Mouse (Mus musculus) cerebellum, postnatal 36 days (tissue): ENCODE results near the gene Zfp871.

Source experiments
- DNase-seq, 2 experiments: peaks; one replicate each; pipeline ENCODE4 v3.0.0; 2021 to 2022; ENCODE audit warnings: mixed read lengths in 2 of 2

The Zfp871 gene

GRCm38 (mm10) chr17:32788094-32788559, at the start of gene Zfp871:
TSS of gene Zfp871 (minus strand) at chr17:32788287.
- peak; percentile 82 to 88 for DNase-seq

- DNase-seq, result no peak
Observed at GRCm38 (mm10) chr17:32830418-32830782, 42.3 kb upstream of the Zfp871 start.

GRCm38 (mm10) chr17:32829540-32830417, 41.7 kb upstream of the Zfp871 start, which contains the start of gene Zfp799:
TSS of gene Zfp799 (minus strand) at chr17:32830261.
- DNase-seq, result peak; percentile 71 to 79

- DNase-seq, result no peak
Observed at GRCm38 (mm10) chr17:32816074-32816784, 28.1 kb upstream of the Zfp871 start.

- DNase-seq, result no peak
Observed at GRCm38 (mm10) chr17:32814136-32814535, 26.0 kb upstream of the Zfp871 start.

GRCm38 (mm10) chr17:32810648-32811047, 22.6 kb upstream of the Zfp871 start:
- no peak for DNase-seq

GRCm38 (mm10) chr17:32809544-32810374, 21.7 kb upstream of the Zfp871 start, which contains the start of gene Zfp811:
TSS of gene Zfp811 (minus strand) at chr17:32809931.
- DNase-seq, result peak; percentile 56 to 61

- peak in 1 of 2 experiments; percentile 15 for DNase-seq
Observed at GRCm38 (mm10) chr17:32808921-32809320, 20.8 kb upstream of the Zfp871 start.

- no peak for DNase-seq
Observed at GRCm38 (mm10) chr17:32789244-32789643, 1.2 kb upstream of the Zfp871 start.

GRCm38 (mm10) chr17:32788576-32788975, 489 bp upstream of the Zfp871 start:
- DNase-seq, result no peak

GRCm38 (mm10) chr17:32787436-32788093, 522 bp downstream of the Zfp871 start:
- DNase-seq, result no peak

GRCm38 (mm10) chr17:32786944-32787343, 1.1 kb downstream of the Zfp871 start:
- no peak for DNase-seq

- DNase-seq, result no peak
Observed at GRCm38 (mm10) chr17:32785656-32786055, 2.4 kb downstream of the Zfp871 start.

GRCm38 (mm10) chr17:32777564-32777963, 10.5 kb downstream of the Zfp871 start:
- DNase-seq, result no peak

GRCm38 (mm10) chr17:32771213-32771612, 16.9 kb downstream of the Zfp871 start:
- peak in 1 of 2 experiments; percentile 8 for DNase-seq

GRCm38 (mm10) chr17:32766422-32766821, 21.7 kb downstream of the Zfp871 start:
- no peak for DNase-seq

GRCm38 (mm10) chr17:32757331-32757730, 30.8 kb downstream of the Zfp871 start:
- DNase-seq, result no peak

GRCm38 (mm10) chr17:32753634-32754033, 34.5 kb downstream of the Zfp871 start:
- peak in 1 of 2 experiments; percentile 22 for DNase-seq

- no peak for DNase-seq
Observed at GRCm38 (mm10) chr17:32752813-32753360, 35.2 kb downstream of the Zfp871 start.

- DNase-seq, result no peak
Observed at GRCm38 (mm10) chr17:32750611-32751010, 37.5 kb downstream of the Zfp871 start.

- DNase-seq, result no peak
Observed at GRCm38 (mm10) chr17:32741057-32741456, 47.0 kb downstream of the Zfp871 start.

- no peak for DNase-seq
Observed at GRCm38 (mm10) chr17:32738406-32738805, 49.7 kb downstream of the Zfp871 start.
